Mouse (Mus musculus) limb, embryonic 10.5 days (tissue): ENCODE data around the gene Eef2. TPM values are rescaled to one million over a fixed set of nuclear protein-coding genes. Genes with fewer than 3 reads are reported as not detected.

Source experiments
- DNase-seq: peaks from one replicate; pipeline ENCODE4 v3.0.0-alpha.2; 2017; ENCODE audit warnings: low spot score
- H3K27ac ChIP-seq: fragments of 300-500 bp; sonication (generic); 2 replicates; pipeline ENCODE4 v1.5.1; 2016; ENCODE audit warnings: mild to moderate bottlenecking
- H3K27me3 ChIP-seq: fragments of 300-500 bp; sonication (generic); 2 replicates; pipeline ENCODE4 v1.6.1; 2016; ENCODE audit warnings: low read depth, mild to moderate bottlenecking; ENCODE audit not compliant: poor library complexity, severe bottlenecking
- H3K36me3 ChIP-seq: fragments of 300-500 bp; sonication (generic); 2 replicates; pipeline ENCODE4 v1.6.1; 2016; ENCODE audit warnings: mild to moderate bottlenecking, moderate library complexity
- H3K4me1 ChIP-seq: fragments of 300-500 bp; sonication (generic); 2 replicates; pipeline ENCODE4 v1.6.1; 2016
- H3K4me3 ChIP-seq: fragments of 300-500 bp; sonication (generic); 2 replicates; pipeline ENCODE4 v1.5.1; 2016; ENCODE audit warnings: mild to moderate bottlenecking, moderate library complexity
- H3K9me3 ChIP-seq: fragments of 300-500 bp; sonication (generic); replicated peaks from 2 replicates; pipeline ENCODE4 v1.6.1; 2016; ENCODE audit warnings: mild to moderate bottlenecking
- WGBS: fragments of 180-500 bp; shearing (Covaris S2); methylation state at CpG from one replicate; pipeline ENCODE4 v1.1.7; 2016; 5-methylcytosine and 5-hydroxymethylcytosine counted together
- polyA plus RNA-seq: library from polyadenylated mRNA; unstranded; fragments of >200 nt; fragmentation: Nextera tagmentation; extraction: Ambion mirVana; gene quantifications from 2 replicates; pipeline ENCODE4 v1.2.1, GENCODE M21; 2016

The Eef2 gene
- polyA plus RNA-seq, 1 experiment from 2014 or later: 575 TPM

DNA sequence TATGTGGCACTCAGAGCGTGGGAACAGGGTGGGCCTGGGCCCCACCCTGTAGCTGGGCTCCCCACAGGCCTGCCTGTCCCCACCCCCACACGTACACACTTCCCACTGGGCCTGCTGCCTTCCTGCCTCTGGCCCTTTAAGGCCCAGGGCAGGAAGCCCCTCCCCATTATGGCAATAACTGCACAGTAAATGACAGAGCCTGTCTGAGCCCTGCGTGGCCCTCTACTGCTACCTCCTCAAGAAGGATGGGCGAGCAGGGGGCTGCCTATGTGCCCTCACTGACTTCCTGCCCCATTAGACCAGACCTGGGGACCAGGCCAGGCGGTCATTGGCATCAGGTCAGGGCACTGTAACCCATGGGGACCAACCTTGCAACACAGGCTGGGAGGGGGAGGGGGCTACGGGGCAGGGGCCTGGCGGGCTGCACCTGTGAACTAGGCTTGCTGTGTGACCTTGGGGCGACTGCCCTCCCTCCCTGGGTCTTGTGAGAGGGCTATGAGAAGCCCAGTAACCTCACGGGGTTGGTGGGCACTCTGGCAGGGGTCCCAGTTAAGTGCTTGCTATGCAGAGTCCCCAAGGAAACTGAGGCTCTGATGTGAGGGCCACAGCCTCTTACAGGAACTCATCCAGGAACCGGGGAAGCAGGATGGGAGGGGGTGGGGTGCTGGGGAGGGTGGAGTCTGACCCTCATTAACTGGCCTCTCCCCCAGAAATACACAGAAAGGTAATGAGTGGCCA is 35.5 kb upstream of the Eef2 start:
- H3K27me3 ChIP-seq: peaks cover 2% of the 10 kb centered on the region
- peak overlapping the region; percentile 91 for H3K4me3 ChIP-seq
- DNase-seq: no peak
- peak overlapping the region; percentile 38 for H3K27ac ChIP-seq
- no peaks in the 10 kb centered on the region for H3K9me3 ChIP-seq
- WGBS: 65% methylated on average over 10 of the region's 10 CpGs
- H3K4me1 ChIP-seq: peaks cover 72% of the 10 kb centered on the region
- peaks cover 54% of the 10 kb centered on the region for H3K36me3 ChIP-seq

DNA sequence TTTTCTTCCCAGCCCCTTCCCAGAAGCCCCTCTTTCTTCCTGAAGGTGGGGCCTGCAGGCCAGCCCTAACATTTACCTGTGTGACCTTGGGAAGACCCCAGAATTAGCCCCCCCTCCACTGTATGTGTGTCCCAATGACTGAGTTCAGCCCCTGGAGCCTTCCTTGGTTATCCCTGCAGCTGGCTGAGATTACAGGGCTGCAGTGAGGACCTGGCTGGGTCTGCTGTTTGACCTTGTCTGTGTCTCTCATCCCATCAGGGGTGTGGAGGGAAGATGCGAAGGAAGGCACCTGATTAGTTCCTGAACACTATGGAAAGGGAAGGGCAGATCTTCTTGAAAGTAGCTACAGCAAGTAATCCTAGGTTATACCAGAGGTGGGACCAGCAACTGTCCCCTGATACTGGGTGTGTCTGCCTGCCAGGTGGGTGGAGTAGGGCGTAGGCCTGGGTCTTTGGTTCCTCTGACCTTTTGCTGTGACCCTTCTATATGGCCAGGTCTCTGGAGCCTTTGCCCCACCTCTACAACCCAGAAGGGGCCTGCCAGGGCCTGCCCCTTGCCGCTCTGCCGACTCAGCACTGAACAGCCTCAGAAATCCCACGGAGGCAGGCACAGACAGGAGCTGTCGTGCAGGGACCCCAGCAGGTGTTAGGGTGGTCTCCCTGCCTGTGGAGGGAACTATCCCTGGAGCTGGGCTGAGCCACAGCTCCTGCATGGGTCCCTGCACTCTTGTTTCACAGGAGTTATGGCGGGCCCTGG is 34.8 kb upstream of the Eef2 start:
- Histone ChIP-seq H3K27me3 (no peaks in the 10 kb centered on the region), H3K36me3 (peaks cover 62% of the 10 kb centered on the region), H3K4me1 (peaks cover 68% of the 10 kb centered on the region), H3K27ac (0 out of 2 replicates have a peak overlapping the region, but pooled peaks have one; percentile 50), H3K4me3 (peak overlapping the region; percentile 91), H3K9me3 (no peaks in the 10 kb centered on the region)
- WGBS: 86% methylated on average over 7 of the region's 7 CpGs
- DNase-seq: no peak

DNA sequence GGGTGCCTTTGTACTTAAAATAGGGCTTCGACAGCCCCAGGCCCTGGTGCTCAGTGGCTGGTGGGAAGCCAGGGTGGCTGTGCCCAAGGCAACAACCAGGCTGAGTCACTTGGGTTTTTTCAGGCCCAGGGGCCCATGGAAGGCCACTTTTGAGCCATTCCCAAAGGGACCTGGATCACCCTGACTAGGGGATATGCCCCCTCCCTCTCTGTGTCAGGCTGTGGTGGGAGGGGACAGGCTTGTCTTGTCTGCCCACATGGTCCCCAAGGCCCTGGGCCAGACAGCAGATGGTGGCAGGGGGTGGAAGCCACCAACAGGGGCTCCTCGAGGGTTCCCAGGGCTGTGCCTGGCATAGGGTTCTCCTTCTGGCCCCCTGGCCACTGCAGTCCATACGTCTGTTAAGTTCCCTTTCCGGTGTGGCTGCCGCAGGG is 33.9 kb upstream of the Eef2 start:
- Histone ChIP-seq H3K27ac (peak overlapping the region; percentile 50), H3K9me3 (no peaks in the 10 kb centered on the region), H3K27me3 (no peaks in the 10 kb centered on the region), H3K36me3 (peaks cover 71% of the 10 kb centered on the region), H3K4me3 (no peak overlapping the region), H3K4me1 (peaks cover 67% of the 10 kb centered on the region)
- WGBS: 90% methylated on average over 5 of the region's 5 CpGs
- DNase-seq: no peak

DNA sequence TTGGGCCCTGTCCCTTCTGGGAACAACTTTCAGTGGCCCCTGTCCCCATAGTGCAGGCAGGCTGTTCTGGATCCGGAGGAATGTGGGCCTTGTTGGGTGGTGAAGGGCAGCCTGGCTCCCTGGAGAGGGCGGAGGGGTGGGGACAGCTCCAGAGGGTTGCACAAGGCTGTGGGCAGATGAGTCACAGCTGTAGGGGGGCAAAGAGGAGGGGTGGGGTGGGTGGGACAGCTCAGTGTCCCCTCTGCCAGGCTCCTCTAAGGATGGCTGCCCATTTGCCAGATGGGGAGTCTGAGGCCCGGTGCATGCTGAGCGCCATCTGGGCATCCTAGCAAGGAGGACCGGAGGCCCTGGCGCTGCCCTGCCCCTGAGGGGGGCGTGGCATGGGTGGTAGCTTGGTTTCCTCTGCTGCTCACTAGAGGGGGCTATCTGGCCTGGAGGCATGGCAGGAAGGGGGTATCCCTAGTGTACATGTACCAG is 33.2 kb upstream of the Eef2 start:
- no peak for DNase-seq
- Histone ChIP-seq H3K27me3 (no peaks in the 10 kb centered on the region), H3K27ac (peak overlapping the region; percentile 50), H3K9me3 (no peaks in the 10 kb centered on the region), H3K4me1 (peaks cover 60% of the 10 kb centered on the region), H3K4me3 (no peak overlapping the region), H3K36me3 (peaks cover 77% of the 10 kb centered on the region)
- 93% methylated on average over 7 of the region's 7 CpGs for WGBS

DNA sequence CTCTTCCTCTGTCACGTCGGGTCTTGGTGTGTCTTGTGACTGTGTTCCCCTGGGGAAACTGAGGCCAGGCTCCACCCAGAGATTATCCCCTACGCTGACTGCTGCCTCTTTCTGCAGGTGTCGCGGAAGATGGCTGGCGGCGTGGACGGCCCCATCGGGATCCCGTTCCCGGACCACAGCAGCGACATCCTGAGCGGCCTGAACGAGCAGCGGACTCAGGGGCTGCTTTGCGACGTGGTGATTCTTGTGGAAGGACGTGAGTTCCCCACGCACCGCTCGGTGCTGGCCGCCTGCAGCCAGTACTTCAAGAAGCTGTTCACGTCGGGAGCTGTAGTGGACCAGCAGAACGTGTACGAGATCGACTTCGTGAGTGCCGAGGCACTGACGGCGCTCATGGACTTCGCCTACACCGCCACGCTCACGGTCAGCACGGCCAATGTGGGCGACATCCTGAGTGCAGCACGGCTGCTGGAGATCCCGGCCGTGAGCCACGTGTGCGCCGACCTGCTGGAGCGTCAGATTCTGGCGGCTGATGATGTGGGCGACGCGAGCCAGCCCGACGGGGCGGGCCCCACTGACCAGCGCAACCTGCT is 32.5 kb upstream of the Eef2 start:
- Histone ChIP-seq H3K27me3 (no peaks in the 10 kb centered on the region), H3K4me1 (peaks cover 53% of the 10 kb centered on the region), H3K36me3 (peaks cover 85% of the 10 kb centered on the region), H3K27ac (no peak overlapping the region), H3K9me3 (no peaks in the 10 kb centered on the region), H3K4me3 (peak overlapping the region; percentile 16)
- DNase-seq: no peak
- WGBS: 97% methylated on average over 52 of the region's 52 CpGs

DNA sequence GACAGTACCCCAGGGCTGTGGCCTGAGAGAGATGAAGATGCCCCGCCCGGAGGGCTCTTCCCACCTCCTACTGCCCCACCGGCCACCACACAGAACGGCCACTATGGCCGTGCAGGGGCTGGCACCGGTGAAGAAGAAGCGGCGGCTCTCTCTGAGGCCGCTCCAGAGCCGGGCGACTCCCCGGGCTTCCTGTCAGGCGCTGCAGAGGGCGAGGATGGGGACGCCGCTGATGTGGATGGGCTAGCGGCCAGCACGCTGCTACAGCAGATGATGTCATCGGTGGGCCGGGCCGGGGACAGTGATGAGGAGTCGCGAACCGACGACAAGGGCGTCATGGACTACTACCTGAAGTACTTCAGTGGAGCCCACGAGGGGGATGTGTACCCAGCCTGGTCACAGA is 31.8 kb upstream of the Eef2 start:
- Histone ChIP-seq H3K27ac (no peak overlapping the region), H3K4me1 (peaks cover 47% of the 10 kb centered on the region), H3K9me3 (no peaks in the 10 kb centered on the region), H3K27me3 (no peaks in the 10 kb centered on the region), H3K4me3 (peak overlapping the region; percentile 16), H3K36me3 (peaks cover 91% of the 10 kb centered on the region)
- DNase-seq: no peak
- WGBS: 94% methylated on average over 27 of the region's 27 CpGs

DNA sequence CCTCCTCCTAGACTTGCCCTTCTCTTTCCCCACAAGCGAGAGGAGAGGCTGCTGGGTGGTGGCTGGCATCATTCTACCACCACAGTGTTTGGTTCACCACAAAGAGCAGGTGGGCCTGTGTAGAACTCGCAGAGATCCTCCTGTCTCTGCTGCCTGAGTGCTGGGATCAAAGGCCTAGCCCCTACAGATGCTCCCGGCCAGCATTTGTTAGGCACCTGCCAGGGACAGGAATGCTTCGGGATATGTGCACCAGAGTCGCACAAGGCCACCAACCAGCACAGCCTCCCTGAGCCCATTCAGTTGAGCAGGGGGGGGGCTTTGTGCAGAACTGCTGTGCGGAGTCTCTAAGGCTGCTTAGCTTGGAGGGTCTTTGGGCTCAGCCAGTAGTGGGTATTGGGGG is 31.1 kb upstream of the Eef2 start:
- 93% methylated on average over 6 of the region's 6 CpGs for whole genome bisulfite sequencing
- Histone ChIP-seq H3K9me3 (no peaks in the 10 kb centered on the region), H3K4me1 (peaks cover 43% of the 10 kb centered on the region), H3K27ac (no peak overlapping the region), H3K36me3 (peaks cover 94% of the 10 kb centered on the region), H3K4me3 (0 out of 2 replicates have a peak overlapping the region, but pooled peaks have one; percentile 14), H3K27me3 (no peaks in the 10 kb centered on the region)
- no peak for DNase-seq

DNA sequence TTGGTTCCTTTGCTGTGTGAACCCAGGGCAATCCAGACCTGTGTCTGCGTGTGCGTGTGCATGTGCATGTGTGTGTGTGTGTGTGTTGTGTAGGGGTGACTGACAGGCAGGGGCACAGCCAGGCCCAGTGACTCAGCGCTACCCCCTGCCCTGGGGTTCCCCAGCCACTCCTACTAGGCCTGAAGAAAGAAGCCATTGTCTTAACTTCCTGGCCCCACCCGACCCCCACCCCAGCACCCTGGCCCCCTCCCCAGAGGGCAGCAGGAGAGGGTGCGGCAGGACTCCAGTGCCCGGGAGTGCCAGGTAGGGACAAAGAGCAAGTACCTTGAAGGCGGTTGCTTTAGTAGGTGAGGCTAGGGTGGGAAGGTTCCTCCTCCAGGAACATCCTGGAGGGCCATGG is 30.7 kb upstream of the Eef2 start:
- Histone ChIP-seq H3K27me3 (no peaks in the 10 kb centered on the region), H3K9me3 (no peaks in the 10 kb centered on the region), H3K36me3 (peaks cover 98% of the 10 kb centered on the region), H3K4me3 (no peak overlapping the region), H3K4me1 (peaks cover 38% of the 10 kb centered on the region), H3K27ac (no peak overlapping the region)
- DNase-seq: no peak
- WGBS: 93% methylated on average over 7 of the region's 7 CpGs

DNA sequence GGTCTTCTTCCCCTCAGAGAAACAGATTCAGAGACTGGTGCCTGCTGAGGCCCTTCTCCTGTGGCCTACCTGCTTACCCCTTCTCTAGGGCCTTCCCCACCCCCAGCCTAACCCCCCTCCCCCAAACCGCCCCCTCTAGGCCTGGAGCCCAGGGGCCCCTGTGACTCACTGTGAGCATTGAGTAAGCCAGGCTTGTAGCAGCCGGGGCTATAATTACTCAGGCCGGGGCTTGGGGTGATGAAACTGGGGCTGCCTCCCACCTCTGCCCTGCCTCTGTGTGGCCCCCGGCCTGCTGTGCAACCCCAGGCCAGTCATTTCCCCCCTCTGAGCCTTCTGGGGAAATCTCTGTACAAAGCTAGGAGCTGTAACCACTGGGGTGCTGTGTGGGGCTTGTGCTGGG is 30.1 kb upstream of the Eef2 start:
- WGBS: 91% methylated on average over 4 of the region's 4 CpGs
- H3K36me3 ChIP-seq: peaks cover 93% of the 10 kb centered on the region
- no peaks in the 10 kb centered on the region for H3K9me3 ChIP-seq
- DNase-seq: no peak
- no peak overlapping the region for H3K27ac ChIP-seq
- H3K27me3 ChIP-seq: no peaks in the 10 kb centered on the region
- no peak overlapping the region; the same call in 1 of the 2 replicates for H3K4me3 ChIP-seq
- H3K4me1 ChIP-seq: peaks cover 33% of the 10 kb centered on the region

DNA sequence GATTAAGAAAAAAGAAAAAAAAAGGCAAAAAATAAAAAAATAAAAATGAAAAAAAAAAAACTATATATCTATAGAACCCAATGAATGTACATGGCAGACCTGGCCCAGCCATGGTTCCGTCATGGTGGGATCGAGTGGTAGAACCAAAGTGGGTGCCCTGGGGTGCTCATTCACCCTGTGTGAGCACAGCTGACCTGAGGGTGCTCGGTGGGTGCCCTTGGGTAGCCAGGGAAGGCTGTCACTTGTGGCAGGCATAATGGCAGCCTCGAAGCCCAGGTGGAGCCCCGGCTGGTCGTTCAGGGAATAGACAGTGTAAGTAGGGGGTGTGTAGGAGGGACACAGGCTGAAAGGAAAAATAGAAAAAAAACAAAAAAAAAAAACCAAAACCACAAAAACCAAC is 25.2 kb upstream of the Eef2 start:
- Histone ChIP-seq H3K27me3 (no peaks in the 10 kb centered on the region), H3K4me1 (peaks cover 13% of the 10 kb centered on the region), H3K36me3 (peaks cover 87% of the 10 kb centered on the region), H3K4me3 (no peak overlapping the region), H3K9me3 (no peaks in the 10 kb centered on the region), H3K27ac (no peak overlapping the region)
- WGBS: 81% methylated on average over 6 of the region's 6 CpGs
- no peak for DNase-seq

DNA sequence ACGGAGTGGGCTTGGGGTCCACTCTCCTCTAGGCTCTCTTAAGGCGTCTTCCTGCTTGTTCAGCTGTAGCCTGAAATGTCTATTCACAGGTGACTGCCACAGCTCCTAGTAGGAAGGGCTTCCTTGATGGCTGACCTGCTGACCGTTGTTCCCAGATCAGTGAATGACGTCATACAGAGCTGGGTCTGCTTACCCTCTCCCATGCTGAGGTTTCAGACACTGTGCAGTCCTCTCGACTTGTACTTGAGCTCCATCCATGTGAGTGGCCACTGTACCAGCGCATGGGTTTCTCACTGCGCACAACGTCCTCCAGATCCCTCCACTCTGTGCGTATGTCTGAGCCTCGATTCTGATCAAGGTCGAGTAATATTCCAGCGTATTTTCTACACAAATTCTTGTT is 23.8 kb upstream of the Eef2 start:
- no peaks in the 10 kb centered on the region for H3K9me3 ChIP-seq
- H3K4me3 ChIP-seq: no peak overlapping the region
- H3K4me1 ChIP-seq: peaks cover 13% of the 10 kb centered on the region
- 81% methylated on average over 12 of the region's 12 CpGs for WGBS
- H3K27ac ChIP-seq: no peak overlapping the region
- H3K36me3 ChIP-seq: peaks cover 87% of the 10 kb centered on the region
- H3K27me3 ChIP-seq: no peaks in the 10 kb centered on the region
- DNase-seq: no peak

DNA sequence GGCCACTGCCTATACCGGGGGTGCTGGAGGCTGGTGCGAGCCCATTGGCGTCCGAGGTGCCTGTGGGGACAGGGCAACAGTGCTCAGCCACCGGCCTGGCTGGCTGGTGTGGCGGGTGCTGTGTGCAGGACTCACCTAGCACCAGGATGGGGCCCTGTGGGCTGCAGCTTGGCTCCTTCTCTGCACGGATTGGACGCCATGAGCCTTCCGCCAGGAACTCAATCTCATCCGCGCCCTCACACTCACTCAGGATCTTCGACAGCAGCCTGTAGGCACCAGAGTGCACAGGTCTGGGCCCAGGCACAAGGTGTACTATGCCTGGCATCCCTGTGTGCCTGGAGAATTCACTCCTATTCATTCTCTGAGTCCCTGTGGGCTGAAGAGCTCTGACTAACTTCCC is 22.1 kb upstream of the Eef2 start:
- no peaks in the 10 kb centered on the region for H3K27me3 ChIP-seq
- H3K4me3 ChIP-seq: no peak overlapping the region
- H3K4me1 ChIP-seq: peaks cover 13% of the 10 kb centered on the region
- no peak overlapping the region for H3K27ac ChIP-seq
- no peaks in the 10 kb centered on the region for H3K9me3 ChIP-seq
- no peak for DNase-seq
- H3K36me3 ChIP-seq: peaks cover 87% of the 10 kb centered on the region
- WGBS: 93% methylated on average over 12 of the region's 12 CpGs

DNA sequence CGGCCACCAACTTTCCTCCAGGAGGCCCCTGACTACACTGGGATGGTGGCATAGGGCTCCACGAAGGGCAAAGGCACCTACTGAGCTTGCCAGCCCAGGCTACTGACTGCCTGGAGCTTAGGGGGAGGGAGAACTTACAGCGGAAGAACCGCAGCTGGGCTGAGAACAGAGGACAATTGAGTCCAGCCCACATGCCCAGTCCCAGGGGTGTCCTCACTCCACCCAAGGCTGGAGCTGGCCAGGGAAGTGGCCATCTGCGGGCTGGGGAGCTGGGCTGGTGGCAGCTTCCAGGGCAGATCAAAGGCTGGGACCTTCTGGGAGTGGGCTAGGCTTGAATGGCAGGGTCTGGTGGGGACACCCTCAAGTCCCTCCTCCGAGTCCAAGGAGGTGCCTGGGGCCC is 21.7 kb upstream of the Eef2 start:
- H3K9me3 ChIP-seq: no peaks in the 10 kb centered on the region
- 86% methylated on average over 6 of the region's 6 CpGs for WGBS
- H3K4me1 ChIP-seq: peaks cover 11% of the 10 kb centered on the region
- no peaks in the 10 kb centered on the region for H3K27me3 ChIP-seq
- H3K36me3 ChIP-seq: peaks cover 85% of the 10 kb centered on the region
- H3K4me3 ChIP-seq: no peak overlapping the region
- DNase-seq: no peak
- 0 out of 2 replicates have a peak overlapping the region, but pooled peaks have one; percentile 5 for H3K27ac ChIP-seq
